Mouse (Mus musculus) spleen, postnatal 10 days (tissue): Measurements from ENCODE around the gene Olfr1458.

Source experiments
- DNase-seq, 2 experiments: peaks; one replicate each; pipeline ENCODE4 v3.0.0; 2021 to 2022; ENCODE audit warnings: low spot score in 2 of 2

Olfr1458 gene

GRCm38 (mm10) chr19:13106675-13107074 is at the start of gene Olfr1458:
Olfr1458 (minus strand) TSS chr19:13106775.
- DNase-seq = no peak

GRCm38 (mm10) chr19:13149449-13149848 is 42.9 kb upstream of the Olfr1458 start, which contains the start of gene Olfr1459:
Olfr1459 (minus strand) TSS chr19:13149549.
- DNase-seq = no peak

- no peak for DNase-seq
Measured at GRCm38 (mm10) chr19:13097791-13098190, 8.8 kb downstream of the Olfr1458 start, which contains the start of gene Olfr1457. Olfr1457 (minus strand) TSS chr19:13097891.

GRCm38 (mm10) chr19:13093908-13094307 is 12.7 kb downstream of the Olfr1458 start:
- DNase-seq = no peak

- no peak for DNase-seq
Measured at GRCm38 (mm10) chr19:13060310-13060709, 46.3 kb downstream of the Olfr1458 start, which contains the start of gene Olfr1454. Olfr1454 (plus strand) TSS chr19:13060610.
